Mouse (Mus musculus): ENCODE measurements at regions not wholly inside any gene's neighbourhood (a gene's known extent, or its start where the extent isn't known, plus 50 kb on each side); places are given as distances from the start of the nearest gene placed in this dataset.

DNA sequence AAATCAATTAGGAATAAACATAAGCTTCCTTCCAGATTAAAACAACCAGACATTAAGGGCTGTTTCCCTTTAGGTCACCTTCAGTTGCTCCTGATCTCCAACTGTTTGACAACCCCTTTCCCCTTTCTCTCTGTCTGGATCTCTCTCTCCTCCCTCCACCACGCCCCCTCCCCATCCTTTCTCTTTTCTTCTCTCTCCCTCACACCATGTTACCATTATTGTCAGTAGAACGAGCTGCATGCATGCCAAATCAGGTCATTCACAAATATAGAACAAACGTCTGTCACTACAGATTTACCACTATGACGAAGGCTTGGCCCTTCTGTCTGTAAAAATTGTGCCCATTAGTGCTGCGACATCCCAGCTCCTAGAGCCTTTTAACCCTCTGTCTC, 258.9 kb downstream of the Cd83 start:
- no peak for DNase-seq

DNA sequence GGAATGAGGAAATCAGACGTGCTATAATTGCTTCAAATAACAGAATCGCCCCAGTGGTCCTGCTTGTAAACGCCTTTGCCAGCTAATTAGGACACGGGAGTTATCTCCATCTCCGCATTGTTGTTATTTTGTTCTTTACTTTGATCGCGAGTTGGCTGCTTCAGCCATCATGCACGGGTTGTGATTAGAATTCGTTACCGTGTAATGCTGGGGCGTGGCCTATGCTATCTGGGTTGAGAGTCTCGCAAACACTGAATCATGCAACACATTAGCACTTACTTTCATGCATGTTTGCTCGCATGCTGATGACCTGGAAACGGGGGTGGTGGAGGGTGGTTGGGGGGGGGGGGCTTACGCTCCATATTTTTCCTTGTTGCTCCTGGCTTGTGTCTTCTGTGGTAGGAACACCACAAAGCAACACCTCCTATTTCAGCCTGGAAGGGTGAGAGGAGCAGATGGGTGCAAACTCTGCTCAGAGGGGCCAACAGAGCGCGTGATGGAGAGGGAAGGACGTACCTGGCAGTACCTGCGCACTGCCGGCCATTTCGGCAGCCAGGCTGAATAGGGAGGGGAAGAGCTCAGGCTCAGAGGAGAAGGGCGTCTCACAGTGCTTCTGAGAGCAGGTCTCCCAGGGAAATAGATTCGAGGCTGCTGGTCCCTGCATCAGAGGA, 260.1 kb downstream of the Cd83 start:
- no peak overlapping the region for H3K27ac ChIP-seq (ENCODE audit: low read depth)
- no peaks in the 10 kb centered on the region for H3K9me3 ChIP-seq (ENCODE audit: low read length)
- 79% methylated on average over 23 of the region's 23 CpGs for WGBS (ENCODE audit: insufficient replicate concordance)
- no peak overlapping the region for H3K9ac ChIP-seq (replicated peaks)
- H3K36me3 ChIP-seq (replicated peaks; ENCODE audit: insufficient read depth, low read length), result no peaks in the 10 kb centered on the region
- DNase-seq (no peak), ATAC-seq (no peak)
- H3K4me2 ChIP-seq (ENCODE audit: low read depth, low read length), result no peak overlapping the region
- no peaks in the 10 kb centered on the region for H3K27me3 ChIP-seq (ENCODE audit: insufficient read depth, low read length)
- H3K4me1 ChIP-seq (ENCODE audit: insufficient read depth), result 0 out of 2 replicates have a peak, but pooled peaks cover 1% of the 10 kb centered on the region
- TF ChIP-seq CTCF (IDR thresholded peaks at IDR 0.05; ENCODE audit: low read depth), result no peak
- TF ChIP-seq EP300 (IDR thresholded peaks at IDR 0.05; ENCODE audit: low read depth), result no peak
- H3K4me3 ChIP-seq (ENCODE audit: low read depth, low read length), result no peak overlapping the region

More for the DNA sequence above, 258.9 kb downstream of the Cd83 start:
- no peak overlapping the region for H3K4me2 ChIP-seq (ENCODE audit: low read depth, low read length)
- TF ChIP-seq EP300 (IDR thresholded peaks at IDR 0.05; ENCODE audit: low read depth) (no peak), CTCF (IDR thresholded peaks at IDR 0.05; ENCODE audit: low read depth) (no peak)
- no peaks in the 10 kb centered on the region for H3K36me3 ChIP-seq (replicated peaks; ENCODE audit: insufficient read depth, low read length)
- 0 out of 2 replicates have a peak, but pooled peaks cover 2% of the 10 kb centered on the region for H3K4me1 ChIP-seq (ENCODE audit: insufficient read depth)
- no peak overlapping the region for H3K27ac ChIP-seq (ENCODE audit: low read depth)
- 48% methylated on average over 5 of the region's 5 CpGs for WGBS (ENCODE audit: insufficient replicate concordance)
- H3K9me3 ChIP-seq (ENCODE audit: low read length), result no peaks in the 10 kb centered on the region
- no peak overlapping the region for H3K4me3 ChIP-seq (ENCODE audit: low read depth, low read length)
- H3K27me3 ChIP-seq (ENCODE audit: insufficient read depth, low read length), result no peaks in the 10 kb centered on the region
- no peak overlapping the region for H3K9ac ChIP-seq (replicated peaks)
- ATAC-seq, result no peak

DNA sequence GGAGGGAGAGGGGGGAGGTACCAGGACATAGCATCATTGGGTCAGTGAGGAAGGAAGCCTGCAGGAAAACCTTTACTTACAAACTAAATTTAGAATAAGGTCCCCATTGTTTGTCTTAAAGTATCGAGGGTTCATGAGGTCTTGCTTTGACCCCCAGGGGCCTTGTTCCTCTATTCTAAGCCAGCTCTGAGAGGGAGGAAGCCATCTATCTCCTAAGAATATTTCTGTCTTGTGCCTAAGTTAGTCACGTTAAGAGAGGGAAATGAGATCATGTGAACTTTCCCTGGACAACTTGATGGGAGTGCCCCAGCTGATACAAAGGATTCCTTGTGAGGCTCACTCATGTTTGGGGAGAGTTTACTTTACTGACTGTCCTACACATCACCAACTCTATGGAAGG, 261.9 kb downstream of the Cd83 start:
- no peak overlapping the region for H3K9ac ChIP-seq (replicated peaks)
- H3K36me3 ChIP-seq (replicated peaks; ENCODE audit: insufficient read depth, low read length), result no peaks in the 10 kb centered on the region
- no peak overlapping the region for H3K4me2 ChIP-seq (ENCODE audit: low read depth, low read length)
- H3K4me1 ChIP-seq (ENCODE audit: insufficient read depth), result no peaks in the 10 kb centered on the region
- H3K9me3 ChIP-seq (ENCODE audit: low read length), result no peaks in the 10 kb centered on the region
- ATAC-seq (peak; percentile 58), DNase-seq (no peak)
- 18% methylated on average over 2 of the region's 2 CpGs for WGBS (ENCODE audit: insufficient replicate concordance)
- H3K27ac ChIP-seq (ENCODE audit: low read depth), result no peak overlapping the region
- TF ChIP-seq EP300 (IDR thresholded peaks at IDR 0.05; ENCODE audit: low read depth) (peak; percentile 71), CTCF (IDR thresholded peaks at IDR 0.05; ENCODE audit: low read depth) (no peak)
- H3K27me3 ChIP-seq (ENCODE audit: insufficient read depth, low read length), result no peaks in the 10 kb centered on the region
- no peak overlapping the region for H3K4me3 ChIP-seq (ENCODE audit: low read depth, low read length)

DNA sequence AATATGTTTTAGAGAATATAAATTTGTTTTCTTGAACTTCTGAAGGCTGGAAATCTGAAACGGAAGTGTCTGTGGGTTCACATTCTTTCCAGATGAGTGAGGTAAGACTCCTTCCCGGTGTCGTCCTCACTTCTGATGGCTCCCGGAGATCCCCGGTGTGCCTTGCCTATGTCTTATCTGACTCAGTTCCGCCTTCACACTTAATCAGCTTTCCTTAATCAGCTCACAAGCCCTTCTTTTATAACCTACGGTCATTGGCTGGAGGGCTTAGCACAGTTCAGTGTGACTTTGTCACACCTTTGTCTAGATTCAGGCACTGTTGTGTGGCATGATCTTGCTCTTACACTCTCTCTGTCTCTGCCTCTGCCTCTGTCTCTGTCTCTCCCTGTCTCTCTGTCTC, 269.6 kb downstream of the Cd83 start:
- Histone ChIP-seq H3K27ac (ENCODE audit: low read depth) (no peak overlapping the region), H3K27me3 (ENCODE audit: insufficient read depth, low read length) (no peaks in the 10 kb centered on the region)
- no peak for TF ChIP-seq EP300 (IDR thresholded peaks at IDR 0.05; ENCODE audit: low read depth)
- no peak for TF ChIP-seq CTCF (IDR thresholded peaks at IDR 0.05; ENCODE audit: low read depth)

GRCm38 (mm10) chr13:44055573-44056491, 271.3 kb downstream of the Cd83 start:
- H3K4me3 ChIP-seq (ENCODE audit: low read depth, low read length), result no peak overlapping the region
- no peaks in the 10 kb centered on the region for H3K27me3 ChIP-seq (ENCODE audit: insufficient read depth, low read length)
- H3K9ac ChIP-seq (replicated peaks), result no peak overlapping the region
- H3K4me2 ChIP-seq (ENCODE audit: low read depth, low read length), result no peak overlapping the region
- no peak for ATAC-seq
- no peaks in the 10 kb centered on the region for H3K36me3 ChIP-seq (replicated peaks; ENCODE audit: insufficient read depth, low read length)
- DNase-seq, result no peak
- TF ChIP-seq CTCF (IDR thresholded peaks at IDR 0.05; ENCODE audit: low read depth) (no peak), EP300 (IDR thresholded peaks at IDR 0.05; ENCODE audit: low read depth) (no peak)
- H3K4me1 ChIP-seq (ENCODE audit: insufficient read depth), result peaks cover 3% of the 10 kb centered on the region
- 75% methylated on average over 20 of the region's 20 CpGs for WGBS (ENCODE audit: insufficient replicate concordance)
- no peak overlapping the region for H3K27ac ChIP-seq (ENCODE audit: low read depth)
- H3K9me3 ChIP-seq (ENCODE audit: low read length), result no peaks in the 10 kb centered on the region

More for the DNA sequence above, 269.6 kb downstream of the Cd83 start:
- no peak for ATAC-seq
- no peaks in the 10 kb centered on the region for H3K36me3 ChIP-seq (replicated peaks; ENCODE audit: insufficient read depth, low read length)
- no peak for DNase-seq
- H3K9me3 ChIP-seq (ENCODE audit: low read length), result no peaks in the 10 kb centered on the region
- no peak overlapping the region for H3K9ac ChIP-seq (replicated peaks)
- no peaks in the 10 kb centered on the region for H3K4me1 ChIP-seq (ENCODE audit: insufficient read depth)
- no peak overlapping the region for H3K4me3 ChIP-seq (ENCODE audit: low read depth, low read length)
- no peak overlapping the region for H3K4me2 ChIP-seq (ENCODE audit: low read depth, low read length)
- WGBS (ENCODE audit: insufficient replicate concordance), result 61% methylated on average over 7 of the region's 7 CpGs

DNA sequence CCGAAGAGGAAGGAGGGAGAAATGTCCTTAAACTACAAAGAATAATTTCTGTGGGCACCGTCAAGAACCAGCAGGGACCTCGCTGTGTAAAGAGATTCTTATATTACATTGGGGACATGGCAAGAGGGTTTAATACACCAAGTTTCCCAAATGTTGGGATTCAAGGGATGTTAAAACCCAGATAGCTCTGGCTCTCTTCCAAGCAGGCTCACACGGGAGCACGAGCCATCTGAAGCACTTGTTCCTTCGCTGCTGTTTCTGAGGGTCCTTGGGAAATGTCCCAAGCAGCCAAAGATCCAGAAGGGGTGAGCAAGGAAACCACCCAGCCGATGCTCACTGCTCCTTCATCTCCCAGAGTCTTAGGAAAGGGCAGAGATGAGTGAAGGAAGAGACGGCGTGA, 272.1 kb downstream of the Cd83 start:
- Histone ChIP-seq H3K27me3 (ENCODE audit: insufficient read depth, low read length) (no peaks in the 10 kb centered on the region), H3K9ac (replicated peaks) (no peak overlapping the region), H3K4me1 (ENCODE audit: insufficient read depth) (peaks cover 3% of the 10 kb centered on the region), H3K4me2 (ENCODE audit: low read depth, low read length) (no peak overlapping the region), H3K9me3 (ENCODE audit: low read length) (no peaks in the 10 kb centered on the region), H3K27ac (ENCODE audit: low read depth) (no peak overlapping the region), H3K4me3 (ENCODE audit: low read depth, low read length) (no peak overlapping the region), H3K36me3 (replicated peaks; ENCODE audit: insufficient read depth, low read length) (no peaks in the 10 kb centered on the region)
- TF ChIP-seq EP300 (IDR thresholded peaks at IDR 0.05; ENCODE audit: low read depth), result no peak
- TF ChIP-seq CTCF (IDR thresholded peaks at IDR 0.05; ENCODE audit: low read depth), result no peak
- DNase-seq, result no peak
- ATAC-seq, result no peak
- 80% methylated on average over 9 of the region's 9 CpGs for WGBS (ENCODE audit: insufficient replicate concordance)
